Comparison of ENCODE assay signal across 22 mouse cellular contexts in genomic region chr3:27815201-27815695, GRCm38 (mm10).
DNase-seq lines count a peak whose midpoint lies in the region; ATAC-seq and TF ChIP-seq lines count a peak whose summit lies in the region.
"Had no signal": no experiment of that assay in that cellular context is flagged by ENCODE, and none has a peak within 500 bp of the region (broad histone marks: within the 10 kb centered on the region; RNA-seq: fewer than 3 reads in every experiment).

No protein-coding gene starts in this region.

- no peak for DNase-seq in cerebellum, adult 11-12 months
- DNase-seq in heart, embryonic 10.5 days (ENCODE audit: low spot score) = peak; percentile 70
- peak; percentile 58 for DNase-seq in 3T3-L1 (ENCODE audit: low read depth, low spot score)
- no peak for DNase-seq in liver, postnatal 0 days
- DNase-seq: adrenal gland, adult 8-10 months; adrenal gland, postnatal 14 days; adrenal gland, postnatal 36 days; cerebellum, adult 11 months; cerebellum, adult 2 months; cerebellum, adult 9-10 months; cerebellum, postnatal 10 days; cerebellum, postnatal 25 days; forebrain, postnatal 0 days had no signal

- peak; percentile 15; the same call in 1 of the 2 replicates for ATAC-seq in cerebellum, adult (ENCODE audit: insufficient number of reproducible peaks, low FRiP score, low TSS enrichment)
- no peak for ATAC-seq in heart, embryonic 11.5 days (replicated peaks; ENCODE audit: insufficient number of reproducible peaks, low FRiP score, low TSS enrichment)
- 0 out of 2 replicates have a peak, but pooled peaks have one; percentile 13 for ATAC-seq in monocyte, adult 5-6 weeks (replicated peaks; ENCODE audit: insufficient number of reproducible peaks, low FRiP score, low TSS enrichment, poor library complexity, severe bottlenecking)
- no peak for ATAC-seq in liver, postnatal 0 days
- ATAC-seq: activated CD4-positive, CD25-positive, alpha-beta regulatory T cell, adult 4 months; forebrain, embryonic 13.5 days; forebrain, embryonic 15.5 days; forebrain, postnatal 0 days; Patski had no signal

- no peaks in the 10 kb centered on the region for H3K27me3 ChIP-seq in heart, embryonic 10.5 days (ENCODE audit: insufficient read depth, poor library complexity, severe bottlenecking)
- H3K27me3 ChIP-seq in heart, embryonic 11.5 days (ENCODE audit: control insufficient read depth, insufficient read depth, low read length) = no peaks in the 10 kb centered on the region
- H3K27me3 ChIP-seq in liver, postnatal 0 days (ENCODE audit: insufficient read depth, low read length) = no peaks in the 10 kb centered on the region
- H3K27me3 ChIP-seq: embryonic facial prominence, embryonic 12.5 days; forebrain, embryonic 13.5 days; forebrain, embryonic 15.5 days; Patski had no signal

- no peak for TF ChIP-seq EP300 in liver, postnatal 0 days (IDR thresholded peaks at IDR 0.05; ENCODE audit: low read depth)

- no peak overlapping the region for H3K27ac ChIP-seq in heart, embryonic 10.5 days
- H3K27ac ChIP-seq in heart, embryonic 11.5 days (ENCODE audit: low read depth, low read length) = no peak overlapping the region
- H3K27ac ChIP-seq in liver, postnatal 0 days (ENCODE audit: low read depth) = no peak overlapping the region
- H3K27ac ChIP-seq: embryonic facial prominence, embryonic 10.5 days; embryonic facial prominence, embryonic 12.5 days; forebrain, embryonic 13.5 days; forebrain, embryonic 15.5 days had no signal

- 80% methylated on average over 6 of the region's 6 CpGs for WGBS in heart, embryonic 10.5 days
- 81% methylated on average over 6 of the region's 6 CpGs for WGBS in heart, embryonic 11.5 days (ENCODE audit: insufficient replicate concordance)
- 92% methylated on average over 6 of the region's 6 CpGs for WGBS in liver, postnatal 0 days (ENCODE audit: insufficient replicate concordance)

- H3K4me1 ChIP-seq in heart, embryonic 10.5 days = peaks cover 6% of the 10 kb centered on the region; the same call in 1 of the 2 replicates
- no peaks in the 10 kb centered on the region for H3K4me1 ChIP-seq in heart, embryonic 11.5 days (ENCODE audit: control insufficient read depth, insufficient read depth, low read length)
- no peaks in the 10 kb centered on the region for H3K4me1 ChIP-seq in liver, postnatal 0 days (ENCODE audit: insufficient read depth)
- H3K4me1 ChIP-seq: embryonic facial prominence, embryonic 10.5 days; embryonic facial prominence, embryonic 12.5 days; forebrain, embryonic 13.5 days; forebrain, embryonic 15.5 days had no signal

- no peak for TF ChIP-seq CTCF in liver, postnatal 0 days (IDR thresholded peaks at IDR 0.05; ENCODE audit: low read depth)

- no peak overlapping the region for H3K4me3 ChIP-seq in heart, embryonic 10.5 days
- no peak overlapping the region for H3K4me3 ChIP-seq in heart, embryonic 11.5 days (ENCODE audit: low read depth, low read length)
- no peak overlapping the region for H3K4me3 ChIP-seq in liver, postnatal 0 days (ENCODE audit: low read depth, low read length)
- H3K4me3 ChIP-seq: embryonic facial prominence, embryonic 10.5 days; embryonic facial prominence, embryonic 12.5 days; forebrain, embryonic 13.5 days; forebrain, embryonic 15.5 days had no signal

- no peak overlapping the region for H3K9ac ChIP-seq in heart, embryonic 11.5 days (ENCODE audit: low read depth, low read length)
- H3K9ac ChIP-seq in liver, postnatal 0 days (replicated peaks) = no peak overlapping the region
- H3K9ac ChIP-seq: embryonic facial prominence, embryonic 12.5 days; forebrain, embryonic 13.5 days; forebrain, embryonic 15.5 days; forebrain, postnatal 0 days had no signal

- H3K4me2 ChIP-seq in heart, embryonic 11.5 days = no peak overlapping the region
- H3K4me2 ChIP-seq in liver, postnatal 0 days (ENCODE audit: low read depth, low read length) = no peak overlapping the region
- H3K4me2 ChIP-seq: embryonic facial prominence, embryonic 12.5 days; forebrain, embryonic 13.5 days; forebrain, embryonic 15.5 days had no signal

- H3K36me3 ChIP-seq in heart, embryonic 10.5 days = no peaks in the 10 kb centered on the region
- no peaks in the 10 kb centered on the region for H3K36me3 ChIP-seq in heart, embryonic 11.5 days (ENCODE audit: control insufficient read depth, insufficient read depth, low read length)
- no peaks in the 10 kb centered on the region for H3K36me3 ChIP-seq in liver, postnatal 0 days (replicated peaks; ENCODE audit: insufficient read depth, low read length)
- H3K36me3 ChIP-seq: embryonic facial prominence, embryonic 10.5 days; embryonic facial prominence, embryonic 12.5 days; forebrain, embryonic 15.5 days had no signal

- no peaks in the 10 kb centered on the region for H3K9me3 ChIP-seq in heart, embryonic 10.5 days
- H3K9me3 ChIP-seq in heart, embryonic 11.5 days (replicated peaks; ENCODE audit: control insufficient read depth, low read length) = no peaks in the 10 kb centered on the region
- H3K9me3 ChIP-seq in liver, postnatal 0 days (ENCODE audit: low read length) = no peaks in the 10 kb centered on the region
- H3K9me3 ChIP-seq: embryonic facial prominence, embryonic 10.5 days; embryonic facial prominence, embryonic 12.5 days; forebrain, embryonic 13.5 days; forebrain, embryonic 15.5 days had no signal

Comparison
In these comparisons a context has a peak if more than half of its experiments do, and no peak if none do; other contexts are left out.
1. ATAC-seq: peak in cerebellum, adult (single experiment) and monocyte, adult 5-6 weeks (single experiment); none in heart, embryonic 11.5 days (single experiment) and liver, postnatal 0 days (single experiment).
2. DNase-seq: peak in heart, embryonic 10.5 days (single experiment) and 3T3-L1 (single experiment); none in cerebellum, adult 11-12 months (single experiment) and liver, postnatal 0 days (single experiment).